Mouse (Mus musculus): Measurements from ENCODE around the gene Sat2. TPM values are rescaled to one million over a fixed set of nuclear protein-coding genes. Genes with fewer than 3 reads are reported as not detected.

Sat2 gene
- polyA plus RNA-seq, 1 experiment from 2014 or later, result 18.7 TPM

MicroRNA genes within 50 kb of the gene (microRNA counts, 519-probe panel; counts per million panel counts)
- microRNA mmu-miR-1934 (not detected), microRNA mmu-miR-467f (2,828 counts per million, percentile 49 among the panel's probes with 10 or more counts)

Small RNA genes lying within 50 kb of the gene (microRNA-seq; reads per million reads assigned to microRNA genes)
- gene Mir1934 (3.1 reads per million, percentile 6 among the genes with 10 or more reads in this experiment), gene Mir467f (not detected)

Other genes starting within 250 kb of the Sat2 start
- gene Naa38, start 226.5 kb upstream of the Sat2 start, polyA plus RNA-seq (2014; fragmentation: Nextera tagmentation; extraction: Ambion mirVana), result 158 and 177 TPM in 2 replicates
- gene Cyb5d1, start 226.4 kb upstream of the Sat2 start, polyA plus RNA-seq (2014; fragmentation: Nextera tagmentation; extraction: Ambion mirVana), result 15.0 and 23.5 TPM in 2 replicates
- 30.0 and 30.3 TPM in 2 replicates for gene Tmem88, start 223.8 kb upstream of the Sat2 start, polyA plus RNA-seq (2014; fragmentation: Nextera tagmentation; extraction: Ambion mirVana)
- 30.6 and 34.3 TPM in 2 replicates for gene Kdm6b, start 208.3 kb upstream of the Sat2 start, polyA plus RNA-seq (2014; fragmentation: Nextera tagmentation; extraction: Ambion mirVana)
- 1.4 and 2.3 TPM in 2 replicates for gene Dnah2, start 72.9 kb upstream of the Sat2 start, polyA plus RNA-seq (2014; fragmentation: Nextera tagmentation; extraction: Ambion mirVana)
- gene Efnb3, start 61.8 kb upstream of the Sat2 start, polyA plus RNA-seq (2014; fragmentation: Nextera tagmentation; extraction: Ambion mirVana), result 5.5 and 5.7 TPM in 2 replicates
- gene Wrap53, start 41.8 kb upstream of the Sat2 start, polyA plus RNA-seq (2014; fragmentation: Nextera tagmentation; extraction: Ambion mirVana), result 22.1 and 23.1 TPM in 2 replicates
- 155 and 163 TPM in 2 replicates for gene Trp53, start 41.7 kb upstream of the Sat2 start, polyA plus RNA-seq (2014; fragmentation: Nextera tagmentation; extraction: Ambion mirVana)
- 8.8 and 10.0 TPM in 2 replicates for gene Atp1b2, start 16.1 kb upstream of the Sat2 start, polyA plus RNA-seq (2014; fragmentation: Nextera tagmentation; extraction: Ambion mirVana)
- not detected in 2 replicates for gene Shbg, start 4.1 kb upstream of the Sat2 start, polyA plus RNA-seq (2014; fragmentation: Nextera tagmentation; extraction: Ambion mirVana)
- gene Fxr2, start 11.0 kb downstream of the Sat2 start, polyA plus RNA-seq (2014; fragmentation: Nextera tagmentation; extraction: Ambion mirVana), result 20.9 and 26.0 TPM in 2 replicates
- 4.1 and 4.7 TPM in 2 replicates for gene Sox15, start 33.3 kb downstream of the Sat2 start, polyA plus RNA-seq (2014; fragmentation: Nextera tagmentation; extraction: Ambion mirVana)
- gene Mpdu1, start 40.6 kb downstream of the Sat2 start, polyA plus RNA-seq (2014; fragmentation: Nextera tagmentation; extraction: Ambion mirVana), result 49.9 and 50.2 TPM in 2 replicates
- 12.5 and 16.4 TPM in 2 replicates for gene Cd68, start 44.1 kb downstream of the Sat2 start, polyA plus RNA-seq (2014; fragmentation: Nextera tagmentation; extraction: Ambion mirVana)
- gene Eif4a1, start 50.4 kb downstream of the Sat2 start, polyA plus RNA-seq (2014; fragmentation: Nextera tagmentation; extraction: Ambion mirVana), result 654 and 666 TPM in 2 replicates
- gene Senp3, start 60.1 kb downstream of the Sat2 start, polyA plus RNA-seq (2014; fragmentation: Nextera tagmentation; extraction: Ambion mirVana), result 88.1 and 102 TPM in 2 replicates
- 0.67 TPM in 1 of 2 replicates, not detected in the other for gene Tnfsf13, start 63.8 kb downstream of the Sat2 start, polyA plus RNA-seq (2014; fragmentation: Nextera tagmentation; extraction: Ambion mirVana)
- 9.9 and 11.7 TPM in 2 replicates for gene Tnfsf12, start 73.8 kb downstream of the Sat2 start, polyA plus RNA-seq (2014; fragmentation: Nextera tagmentation; extraction: Ambion mirVana)
- 5.5 TPM in 2 replicates for gene Tnfsfm13, start 74.1 kb downstream of the Sat2 start, polyA plus RNA-seq (2014; fragmentation: Nextera tagmentation; extraction: Ambion mirVana)
- 39.3 and 43.6 TPM in 2 replicates for gene Polr2a, start 136.6 kb downstream of the Sat2 start, polyA plus RNA-seq (2014; fragmentation: Nextera tagmentation; extraction: Ambion mirVana)
- not detected in 2 replicates for gene Slc35g3, start 139.9 kb downstream of the Sat2 start, polyA plus RNA-seq (2014; fragmentation: Nextera tagmentation; extraction: Ambion mirVana)
- gene Zbtb4, start 143.9 kb downstream of the Sat2 start, polyA plus RNA-seq (2014; fragmentation: Nextera tagmentation; extraction: Ambion mirVana), result 3.9 and 4.0 TPM in 2 replicates
- 6.7 and 7.5 TPM in 2 replicates for gene Chrnb1, start 173.9 kb downstream of the Sat2 start, polyA plus RNA-seq (2014; fragmentation: Nextera tagmentation; extraction: Ambion mirVana)
- gene Fgf11, start 179.8 kb downstream of the Sat2 start, polyA plus RNA-seq (2014; fragmentation: Nextera tagmentation; extraction: Ambion mirVana), result 2.1 and 3.6 TPM in 2 replicates
- gene Tmem102, start 183.6 kb downstream of the Sat2 start, polyA plus RNA-seq (2014; fragmentation: Nextera tagmentation; extraction: Ambion mirVana), result 12.2 and 15.0 TPM in 2 replicates
- not detected in 2 replicates for gene Gm39566, start 193.3 kb downstream of the Sat2 start, polyA plus RNA-seq (2014; fragmentation: Nextera tagmentation; extraction: Ambion mirVana)
- not detected in 2 replicates for gene Spem2, start 196.4 kb downstream of the Sat2 start, polyA plus RNA-seq (2014; fragmentation: Nextera tagmentation; extraction: Ambion mirVana)
- 0.41 TPM in 1 of 2 replicates, not detected in the other for gene Spem1, start 200.2 kb downstream of the Sat2 start, polyA plus RNA-seq (2014; fragmentation: Nextera tagmentation; extraction: Ambion mirVana)
- 10.6 and 11.9 TPM in 2 replicates for gene Nlgn2, start 215.8 kb downstream of the Sat2 start, polyA plus RNA-seq (2014; fragmentation: Nextera tagmentation; extraction: Ambion mirVana)
- gene Tmem256, start 216.5 kb downstream of the Sat2 start, polyA plus RNA-seq (2014; fragmentation: Nextera tagmentation; extraction: Ambion mirVana), result 433 and 495 TPM in 2 replicates
- gene Plscr3, start 224.4 kb downstream of the Sat2 start, polyA plus RNA-seq (2014; fragmentation: Nextera tagmentation; extraction: Ambion mirVana), result 102 and 110 TPM in 2 replicates
- gene Tnk1, start 236.7 kb downstream of the Sat2 start, polyA plus RNA-seq (2014; fragmentation: Nextera tagmentation; extraction: Ambion mirVana), result 11.1 TPM in 2 replicates